Mouse (Mus musculus) midbrain, embryonic 12.5 days (tissue): ENCODE measurements at regions not wholly inside any gene's neighbourhood (a gene's known extent, or its start where the extent isn't known, plus 50 kb on each side); places are given as distances from the start of the nearest gene placed in this dataset.

Experiments
- ATAC-seq: fragments of 200-750 bp; cut with Nextera tagmentation; 2 replicates; pipeline ENCODE4 v1.8.0; 2017; ENCODE audit warnings: low read depth, moderate TSS enrichment, moderate library complexity; ENCODE audit not compliant: low FRiP score
- H3K27ac ChIP-seq: fragments of 300-500 bp; sonication (generic); replicated peaks from 2 replicates; pipeline ENCODE4 v1.5.1; 2016; ENCODE audit warnings: mild to moderate bottlenecking
- H3K27me3 ChIP-seq: fragments of 300-500 bp; sonication (generic); 2 replicates; pipeline ENCODE4 v1.6.1; 2016; ENCODE audit warnings: mild to moderate bottlenecking
- H3K36me3 ChIP-seq: fragments of 300-500 bp; sonication (generic); 2 replicates; pipeline ENCODE4 v1.6.1; 2016
- H3K4me1 ChIP-seq: fragments of 300-500 bp; sonication (generic); 2 replicates; pipeline ENCODE4 v1.6.1; 2016
- H3K4me2 ChIP-seq: fragments of 300-500 bp; sonication (generic); replicated peaks from 2 replicates; pipeline ENCODE4 v1.6.1; 2016; ENCODE audit warnings: mild to moderate bottlenecking, moderate library complexity
- H3K4me3 ChIP-seq: fragments of 300-500 bp; sonication (generic); 2 replicates; pipeline ENCODE4 v1.5.1; 2016; ENCODE audit warnings: mild to moderate bottlenecking
- H3K9ac ChIP-seq: fragments of 300-500 bp; sonication (generic); replicated peaks from 2 replicates; pipeline ENCODE4 v1.6.1; 2016; ENCODE audit warnings: mild to moderate bottlenecking, moderate library complexity
- H3K9me3 ChIP-seq: fragments of 300-500 bp; sonication (generic); 2 replicates; pipeline ENCODE4 v1.6.1; 2016; ENCODE audit warnings: mild to moderate bottlenecking
- WGBS: fragments of 180-500 bp; shearing (Covaris S2); methylation state at CpG from one replicate; pipeline ENCODE4 v1.1.7; 2016; 5-methylcytosine and 5-hydroxymethylcytosine counted together

- H3K9ac ChIP-seq, result no peak overlapping the region
- no peaks in the 10 kb centered on the region for H3K9me3 ChIP-seq
- H3K4me2 ChIP-seq, result no peak overlapping the region
- H3K4me1 ChIP-seq, result no peaks in the 10 kb centered on the region
- H3K27me3 ChIP-seq, result no peaks in the 10 kb centered on the region
- no peaks in the 10 kb centered on the region for H3K36me3 ChIP-seq
- WGBS, result 72% methylated on average over 3 of the region's 3 CpGs
- ATAC-seq, result no peak
- no peak overlapping the region for H3K27ac ChIP-seq
- no peak overlapping the region for H3K4me3 ChIP-seq
Observed at GRCm38 (mm10) chr12:49832118-49832847, 447.3 kb downstream of the Gm43517 start.

DNA sequence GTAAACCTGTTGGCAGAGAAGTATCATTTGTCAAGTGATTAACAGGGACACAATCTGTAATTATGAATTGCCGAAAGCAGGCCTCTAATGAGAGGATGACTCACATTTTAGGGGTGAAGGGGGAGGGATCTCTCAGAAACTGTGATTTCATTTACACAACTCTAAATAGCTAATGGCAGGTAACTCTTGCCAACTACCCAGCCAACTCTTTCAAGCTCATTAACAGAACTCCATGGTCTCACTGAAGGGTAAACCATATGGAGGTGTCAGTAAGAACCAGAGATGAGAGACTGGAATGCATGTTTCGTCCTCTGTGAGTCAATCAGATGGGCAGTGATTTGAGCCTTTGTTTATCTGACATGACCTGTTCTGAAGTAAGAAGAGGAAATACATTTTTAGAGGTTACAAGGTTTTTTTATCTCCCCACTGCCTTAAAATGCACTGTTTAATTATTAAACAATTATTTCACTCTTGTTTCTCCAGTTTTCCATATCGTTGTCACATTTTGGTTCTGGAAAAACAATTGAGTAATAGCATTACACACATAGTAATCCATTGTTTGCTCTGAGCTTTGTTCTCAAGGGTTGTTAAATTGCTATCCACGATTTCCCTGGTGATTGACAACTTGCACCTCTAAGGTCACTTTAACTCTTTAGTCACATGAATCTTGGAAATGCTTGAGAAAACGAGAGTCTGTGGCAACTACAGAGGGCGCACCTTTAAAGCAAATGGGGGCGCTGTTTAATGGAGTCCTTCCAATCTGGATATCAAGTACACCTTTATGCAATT, 451.5 kb downstream of the Gm43517 start:
- H3K4me3 ChIP-seq, result no peak overlapping the region
- no peak overlapping the region for H3K9ac ChIP-seq
- H3K36me3 ChIP-seq, result no peaks in the 10 kb centered on the region
- no peak overlapping the region for H3K27ac ChIP-seq
- no peaks in the 10 kb centered on the region for H3K27me3 ChIP-seq
- no peak overlapping the region for H3K4me2 ChIP-seq
- no peaks in the 10 kb centered on the region for H3K9me3 ChIP-seq
- ATAC-seq, result peak; percentile 27; the same call in 1 of the 2 replicates
- no peaks in the 10 kb centered on the region for H3K4me1 ChIP-seq
- WGBS, result 57% methylated on average over 7 of the region's 7 CpGs

- Histone ChIP-seq H3K4me1 (no peaks in the 10 kb centered on the region), H3K27ac (no peak overlapping the region), H3K4me2 (no peak overlapping the region), H3K36me3 (no peaks in the 10 kb centered on the region), H3K27me3 (no peaks in the 10 kb centered on the region), H3K9ac (no peak overlapping the region), H3K9me3 (no peaks in the 10 kb centered on the region), H3K4me3 (no peak overlapping the region)
- 88% methylated on average over 2 of the region's 2 CpGs for WGBS
- ATAC-seq, result no peak
Observed at GRCm38 (mm10) chr12:49885507-49885906, 500.5 kb downstream of the Gm43517 start.

DNA sequence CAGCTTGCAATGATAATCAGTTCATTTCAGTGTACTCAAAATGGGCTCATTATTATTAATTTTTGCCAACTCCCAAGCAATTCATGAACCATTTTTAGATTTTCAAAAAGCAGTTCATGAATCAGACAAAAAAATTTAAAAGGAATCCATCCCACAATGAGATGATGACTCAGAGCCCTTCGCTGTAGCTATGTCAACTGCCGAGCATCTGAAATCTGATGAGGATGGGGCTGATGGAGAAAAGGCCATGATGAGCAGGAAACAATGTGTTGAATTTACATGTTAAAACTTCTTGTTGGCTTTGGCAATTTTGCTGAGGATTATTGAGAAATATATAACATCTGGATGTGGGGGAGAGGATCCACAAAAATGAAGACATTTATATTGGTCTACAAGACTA, 502.3 kb downstream of the Gm43517 start:
- no peak overlapping the region for H3K4me3 ChIP-seq
- no peak overlapping the region for H3K27ac ChIP-seq
- no peak overlapping the region for H3K9ac ChIP-seq
- H3K36me3 ChIP-seq, result no peaks in the 10 kb centered on the region
- no peak for ATAC-seq
- H3K27me3 ChIP-seq, result no peaks in the 10 kb centered on the region
- WGBS, result 87% methylated on average over 2 of the region's 2 CpGs
- no peaks in the 10 kb centered on the region for H3K9me3 ChIP-seq
- H3K4me2 ChIP-seq, result no peak overlapping the region
- no peaks in the 10 kb centered on the region for H3K4me1 ChIP-seq

DNA sequence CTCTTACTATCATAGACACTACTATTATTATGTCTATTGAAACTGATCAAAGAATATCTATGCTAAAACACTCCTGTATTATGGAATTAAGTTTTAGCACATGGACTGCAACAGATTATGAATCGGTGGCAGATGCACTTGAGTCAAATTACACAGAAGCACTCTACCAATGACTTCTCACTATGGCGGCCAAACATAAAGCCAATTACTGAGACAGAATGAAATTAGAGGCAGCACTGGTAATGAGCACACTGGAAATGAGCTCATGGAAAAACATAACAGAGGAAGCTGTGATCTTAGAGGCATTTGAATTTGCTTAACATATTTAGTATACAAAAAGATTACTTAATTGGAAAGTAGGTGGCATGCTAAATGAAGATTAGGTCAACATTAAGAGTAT, 512.8 kb downstream of the Gm43517 start:
- no peak overlapping the region for H3K4me3 ChIP-seq
- no peaks in the 10 kb centered on the region for H3K36me3 ChIP-seq
- H3K4me2 ChIP-seq, result no peak overlapping the region
- no peaks in the 10 kb centered on the region for H3K4me1 ChIP-seq
- H3K27me3 ChIP-seq, result no peaks in the 10 kb centered on the region
- WGBS, result 80% methylated on average over 2 of the region's 2 CpGs
- H3K9me3 ChIP-seq, result no peaks in the 10 kb centered on the region
- no peak for ATAC-seq
- H3K9ac ChIP-seq, result no peak overlapping the region
- H3K27ac ChIP-seq, result no peak overlapping the region

DNA sequence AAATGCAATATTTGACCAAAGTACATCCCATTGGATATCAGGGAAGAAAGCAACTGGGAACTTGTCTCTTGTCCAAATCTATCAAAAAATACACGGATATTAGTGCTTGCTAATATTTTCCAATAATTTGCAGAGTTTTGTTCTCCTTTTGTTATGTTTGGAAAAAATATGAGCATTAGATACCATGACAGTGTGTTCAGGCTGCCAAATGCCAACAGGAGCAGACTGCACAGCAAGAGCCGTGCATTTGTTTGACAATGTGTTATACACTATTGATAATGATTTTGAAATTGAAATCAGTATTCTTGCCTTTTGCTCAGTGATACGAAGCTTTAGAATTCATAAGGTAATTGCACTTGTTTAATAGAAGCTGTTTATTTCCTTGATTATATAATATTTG, 530.7 kb downstream of the Gm43517 start:
- 89% methylated on average over 3 of the region's 3 CpGs for WGBS
- H3K27me3 ChIP-seq, result no peaks in the 10 kb centered on the region

DNA sequence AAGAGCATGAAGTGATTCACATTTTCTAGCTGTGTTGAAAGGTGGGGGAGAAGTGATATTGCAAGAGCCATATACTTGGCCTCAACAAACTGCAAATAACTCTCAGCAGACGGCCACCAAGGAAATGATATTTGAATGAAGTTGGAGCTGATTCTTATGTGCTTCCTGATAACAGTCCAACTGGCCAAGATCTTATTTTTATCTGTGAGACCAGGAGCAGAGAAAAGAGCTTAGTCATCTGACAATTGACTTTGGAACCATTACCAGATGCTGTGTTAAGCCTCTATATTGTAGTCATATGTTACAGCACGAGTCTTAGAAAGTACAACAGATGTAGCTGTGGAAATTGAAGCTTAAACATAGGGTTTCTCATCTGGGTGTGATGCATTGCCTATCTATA, 536.6 kb downstream of the Gm43517 start:
- WGBS, result 80% methylated on average over 2 of the region's 2 CpGs
- H3K27ac ChIP-seq, result no peak overlapping the region
- no peak overlapping the region for H3K9ac ChIP-seq

More for the DNA sequence above, 530.7 kb downstream of the Gm43517 start:
- no peak overlapping the region for H3K9ac ChIP-seq
- no peaks in the 10 kb centered on the region for H3K9me3 ChIP-seq
- no peaks in the 10 kb centered on the region for H3K4me1 ChIP-seq
- ATAC-seq, result no peak
- H3K27ac ChIP-seq, result no peak overlapping the region
- H3K36me3 ChIP-seq, result no peaks in the 10 kb centered on the region
- no peak overlapping the region for H3K4me3 ChIP-seq
- no peak overlapping the region for H3K4me2 ChIP-seq

GRCm38 (mm10) chr12:49940818-49941217, 555.8 kb downstream of the Gm43517 start:
- WGBS, result 93% methylated on average over 2 of the region's 2 CpGs
- Histone ChIP-seq H3K9ac (no peak overlapping the region), H3K36me3 (no peaks in the 10 kb centered on the region), H3K27me3 (no peaks in the 10 kb centered on the region), H3K4me1 (peaks cover 6% of the 10 kb centered on the region; the same call in 1 of the 2 replicates), H3K4me2 (no peak overlapping the region), H3K4me3 (no peak overlapping the region), H3K9me3 (no peaks in the 10 kb centered on the region), H3K27ac (no peak overlapping the region)
- no peak for ATAC-seq

More for the DNA sequence above, 536.6 kb downstream of the Gm43517 start:
- H3K4me3 ChIP-seq, result no peak overlapping the region
- no peaks in the 10 kb centered on the region for H3K36me3 ChIP-seq
- H3K4me1 ChIP-seq, result no peaks in the 10 kb centered on the region
- no peaks in the 10 kb centered on the region for H3K27me3 ChIP-seq
- no peak for ATAC-seq
- H3K4me2 ChIP-seq, result no peak overlapping the region
- no peaks in the 10 kb centered on the region for H3K9me3 ChIP-seq

GRCm38 (mm10) chr12:49944911-49945627, 560.1 kb downstream of the Gm43517 start:
- peaks cover 11% of the 10 kb centered on the region for H3K4me1 ChIP-seq
- no peaks in the 10 kb centered on the region for H3K9me3 ChIP-seq
- H3K27me3 ChIP-seq, result no peaks in the 10 kb centered on the region
- H3K36me3 ChIP-seq, result no peaks in the 10 kb centered on the region
- H3K4me3 ChIP-seq, result no peak overlapping the region
- no peak overlapping the region for H3K4me2 ChIP-seq
- no peak overlapping the region for H3K9ac ChIP-seq
- no peak overlapping the region for H3K27ac ChIP-seq
- 65% methylated on average over 9 of the region's 9 CpGs for WGBS
- ATAC-seq, result 0 out of 2 replicates have a peak, but pooled peaks have one; percentile 13

DNA sequence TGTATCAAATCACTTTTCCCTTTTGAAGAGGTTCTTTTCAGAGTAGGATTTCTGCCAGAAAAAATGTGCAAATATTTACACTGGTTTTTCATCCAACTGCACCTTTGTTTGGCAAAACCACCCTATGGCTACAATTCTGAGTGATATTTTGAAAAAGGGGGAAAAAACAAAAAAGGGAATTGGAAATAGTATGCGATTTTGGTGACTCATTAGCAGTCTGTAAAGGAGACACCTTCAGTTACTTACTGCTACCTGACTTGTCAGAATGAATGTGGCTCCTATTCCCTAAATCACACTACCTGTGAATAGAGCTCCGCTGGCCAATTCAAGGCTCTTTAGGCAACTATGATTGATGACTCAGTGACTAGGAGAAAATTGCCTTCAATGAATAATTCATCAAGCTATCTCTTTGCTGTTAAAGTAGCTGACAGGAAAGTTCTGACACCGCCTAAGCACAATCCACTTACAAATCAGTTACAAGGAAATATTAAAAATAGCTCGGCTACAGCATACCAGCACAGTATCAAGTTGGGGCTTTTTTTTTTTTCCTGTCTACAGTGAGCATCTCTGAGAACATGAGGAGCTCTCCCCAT, 560.8 kb downstream of the Gm43517 start:
- no peak overlapping the region for H3K27ac ChIP-seq
- no peaks in the 10 kb centered on the region for H3K9me3 ChIP-seq
- no peaks in the 10 kb centered on the region for H3K27me3 ChIP-seq
- H3K9ac ChIP-seq, result no peak overlapping the region
- WGBS, result 41% methylated on average over 4 of the region's 4 CpGs
- H3K4me2 ChIP-seq, result no peak overlapping the region
- H3K4me3 ChIP-seq, result no peak overlapping the region
- no peaks in the 10 kb centered on the region for H3K36me3 ChIP-seq
- peaks cover 11% of the 10 kb centered on the region for H3K4me1 ChIP-seq
- peak; percentile 45; the same call in 1 of the 2 replicates for ATAC-seq

GRCm38 (mm10) chr12:49946752-49947260, 561.8 kb downstream of the Gm43517 start:
- H3K36me3 ChIP-seq, result no peaks in the 10 kb centered on the region
- no peak overlapping the region for H3K4me2 ChIP-seq
- no peak overlapping the region for H3K27ac ChIP-seq
- H3K4me3 ChIP-seq, result no peak overlapping the region
- H3K27me3 ChIP-seq, result no peaks in the 10 kb centered on the region
- peak; percentile 44; the same call in 1 of the 2 replicates for ATAC-seq
- 25% methylated on average over 5 of the region's 5 CpGs for WGBS
- no peaks in the 10 kb centered on the region for H3K9me3 ChIP-seq
- no peak overlapping the region for H3K9ac ChIP-seq
- peaks cover 11% of the 10 kb centered on the region for H3K4me1 ChIP-seq
